Mouse (Mus musculus): ENCODE data around the gene Atg9b. TPM values are rescaled to one million over a fixed set of nuclear protein-coding genes. Genes with fewer than 3 reads are reported as not detected.
A peak's percentile ranks its signal among the peaks of the same experiment; 100 is the strongest.

The Atg9b gene
- polyA plus RNA-seq, 1 experiment from 2014 or later: 0.93 TPM

DNA sequence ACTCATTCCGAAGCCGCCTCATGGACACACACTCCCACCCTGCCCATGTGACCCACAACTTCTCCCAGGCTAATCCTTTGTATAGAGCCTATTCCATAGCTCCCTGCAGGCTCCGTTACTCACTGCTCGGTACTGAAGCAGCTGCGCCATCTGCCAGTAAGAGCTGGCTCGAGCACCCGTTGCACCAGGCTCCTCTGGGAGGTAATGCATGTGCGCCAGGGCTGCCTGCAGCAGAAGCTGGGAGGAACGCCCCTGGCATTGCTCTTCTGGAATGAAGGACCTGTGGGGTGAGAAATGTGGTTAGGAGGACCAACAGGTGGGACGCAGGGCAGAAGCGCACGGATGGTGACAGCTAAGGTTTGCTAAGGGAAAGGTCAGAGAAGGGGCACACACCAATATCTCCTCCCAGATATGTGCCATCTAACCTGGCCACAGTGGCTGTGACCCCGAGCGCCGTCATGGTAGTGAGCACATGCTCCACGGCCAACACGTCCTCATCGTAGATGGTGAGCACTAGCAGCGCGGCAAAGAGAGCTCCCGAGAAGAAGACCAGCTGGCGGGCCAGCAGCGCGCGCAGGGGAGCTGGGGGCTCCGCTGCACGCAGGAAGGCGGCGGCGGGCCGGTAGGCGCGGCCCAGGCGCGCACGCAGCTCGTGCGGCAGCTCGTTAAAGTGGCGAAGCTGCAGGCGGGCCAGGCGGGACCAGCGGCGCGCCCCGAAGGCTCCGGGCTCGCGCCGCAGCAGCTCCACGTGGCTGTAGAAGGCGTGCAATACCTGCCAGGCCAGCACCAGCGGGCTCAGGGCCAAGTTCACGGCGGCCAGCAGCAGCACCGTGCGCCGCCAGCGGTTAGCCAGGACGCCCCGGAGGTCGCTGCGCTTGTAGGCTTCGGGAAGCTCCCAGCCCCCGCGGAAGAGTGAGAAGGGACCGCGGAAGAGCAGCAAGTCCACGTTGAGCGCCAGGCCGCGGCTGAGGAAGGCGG is 4.4 kb downstream of the Atg9b start:
- peaks cover 47% of the 10 kb centered on the region for H3K4me1 ChIP-seq
- peaks cover 67% of the 10 kb centered on the region for H3K27me3 ChIP-seq (replicated peaks)
- H3K9ac ChIP-seq: peak overlapping the region; percentile 53
- ATAC-seq: no peak
- H3K4me3 ChIP-seq: peak overlapping the region; percentile 40
- H3K9me3 ChIP-seq (replicated peaks): no peaks in the 10 kb centered on the region
- H3K4me2 ChIP-seq: peak overlapping the region; percentile 70
- WGBS (ENCODE audit: insufficient replicate concordance): 3% methylated on average over 73 of the region's 73 CpGs
- no peaks in the 10 kb centered on the region for H3K36me3 ChIP-seq
- H3K27ac ChIP-seq: no peak overlapping the region

DNA sequence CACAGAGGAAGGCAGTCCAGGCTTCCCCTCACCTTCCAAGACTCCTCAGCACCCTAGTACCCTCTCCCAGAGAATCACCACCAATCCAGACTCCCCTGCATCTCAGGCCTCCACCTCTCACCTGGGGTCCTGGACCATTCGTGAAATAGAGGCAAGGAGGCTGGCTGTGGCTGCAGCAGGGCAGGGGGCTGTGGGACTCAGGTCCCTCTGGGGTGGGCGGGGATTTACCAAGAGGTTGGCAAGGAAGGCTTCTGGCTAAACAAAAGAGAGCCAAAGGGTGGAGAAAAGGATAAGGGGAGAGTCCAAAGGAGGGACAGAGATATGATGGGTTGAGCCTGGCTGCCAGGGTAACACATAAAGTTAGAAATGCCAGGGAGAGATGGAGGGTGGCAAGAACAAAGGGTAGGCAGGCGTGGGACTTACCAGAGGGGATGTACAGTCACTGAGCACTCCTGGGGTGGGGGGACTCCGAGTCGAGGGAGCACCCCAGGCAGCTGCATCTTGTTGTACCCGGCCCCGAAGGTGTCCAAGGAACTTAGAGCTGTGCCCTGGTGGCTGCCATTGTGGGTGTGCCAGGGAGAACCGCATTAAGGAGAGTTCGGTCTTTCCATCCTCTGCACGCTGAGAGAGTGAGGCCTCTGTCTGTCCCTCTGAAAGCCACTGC is 5.9 kb downstream of the Atg9b start:
- ATAC-seq: no peak
- WGBS (ENCODE audit: insufficient replicate concordance): 72% methylated on average over 10 of the region's 10 CpGs
- H3K27me3 ChIP-seq (replicated peaks): peaks cover 78% of the 10 kb centered on the region
- no peak overlapping the region for H3K4me2 ChIP-seq
- H3K36me3 ChIP-seq: no peaks in the 10 kb centered on the region
- no peak overlapping the region for H3K4me3 ChIP-seq
- H3K9me3 ChIP-seq (replicated peaks): no peaks in the 10 kb centered on the region
- no peak overlapping the region for H3K27ac ChIP-seq
- H3K9ac ChIP-seq: no peak overlapping the region
- H3K4me1 ChIP-seq: peaks cover 47% of the 10 kb centered on the region

- Histone ChIP-seq H3K9ac (no peak overlapping the region), H3K4me3 (no peak overlapping the region), H3K36me3 (no peaks in the 10 kb centered on the region), H3K4me2 (no peak overlapping the region), H3K27me3 (replicated peaks) (peaks cover 81% of the 10 kb centered on the region), H3K9me3 (replicated peaks) (no peaks in the 10 kb centered on the region), H3K27ac (no peak overlapping the region), H3K4me1 (peaks cover 47% of the 10 kb centered on the region)
- ATAC-seq: no peak
- 77% methylated on average over 5 of the region's 5 CpGs for WGBS (ENCODE audit: insufficient replicate concordance)
Measured at GRCm38 (mm10) chr5:24385374-24385773, 6.6 kb downstream of the Atg9b start.

- H3K9me3 ChIP-seq (replicated peaks): no peaks in the 10 kb centered on the region
- H3K4me3 ChIP-seq: no peak overlapping the region
- peaks cover 43% of the 10 kb centered on the region for H3K4me1 ChIP-seq
- peaks cover 81% of the 10 kb centered on the region for H3K27me3 ChIP-seq (replicated peaks)
- H3K9ac ChIP-seq: no peak overlapping the region
- peak overlapping the region; percentile 87; the same call in 1 of the 2 replicates for H3K4me2 ChIP-seq
- 27% methylated on average over 6 of the region's 6 CpGs for WGBS (ENCODE audit: insufficient replicate concordance)
- no peak for ATAC-seq
- H3K36me3 ChIP-seq: no peaks in the 10 kb centered on the region
- H3K27ac ChIP-seq: no peak overlapping the region
Measured at GRCm38 (mm10) chr5:24384407-24384806, 7.5 kb downstream of the Atg9b start.

DNA sequence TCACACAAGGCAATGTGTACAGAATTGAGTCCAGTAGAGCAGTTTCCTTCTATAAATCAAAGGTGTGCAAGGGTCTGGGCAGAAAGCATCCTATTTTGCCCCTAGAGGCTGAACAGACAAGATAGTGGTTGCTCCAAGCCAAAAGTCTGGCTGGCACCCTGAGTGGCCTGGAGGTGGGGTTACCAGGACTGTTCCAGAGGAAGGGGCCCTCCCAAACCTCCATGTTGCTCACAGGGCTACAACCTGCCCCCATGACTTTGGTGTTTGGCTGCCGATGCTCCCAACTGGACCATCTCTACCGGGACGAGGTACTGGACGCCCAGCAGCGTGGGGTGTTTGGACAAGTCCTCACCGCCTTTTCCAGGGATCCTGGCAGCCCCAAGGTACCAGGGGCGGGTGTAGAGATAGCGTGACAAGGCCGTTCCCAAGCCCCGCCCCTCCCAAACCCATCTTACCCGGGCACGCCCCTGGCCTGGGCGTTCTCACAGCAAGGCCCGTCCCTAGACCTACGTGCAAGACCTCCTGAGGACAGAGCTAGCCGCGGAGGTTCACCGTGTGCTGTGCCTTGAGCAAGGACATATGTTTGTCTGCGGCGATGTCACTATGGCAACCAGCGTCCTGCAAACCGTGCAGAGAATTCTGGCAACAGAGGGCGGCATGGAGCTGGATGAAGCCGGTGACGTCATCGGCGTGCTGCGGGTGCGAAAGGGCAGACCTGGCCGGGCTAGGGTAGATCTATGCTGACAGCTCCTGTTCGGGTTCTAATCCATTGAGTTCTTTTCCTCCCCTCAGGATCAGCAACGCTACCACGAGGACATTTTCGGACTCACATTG is 8.7 kb downstream of the Atg9b start:
- Histone ChIP-seq H3K36me3 (no peaks in the 10 kb centered on the region), H3K27ac (peak overlapping the region; percentile 28; the same call in 1 of the 2 replicates), H3K4me3 (peak overlapping the region; percentile 63), H3K27me3 (replicated peaks) (peaks cover 81% of the 10 kb centered on the region), H3K4me1 (peaks cover 34% of the 10 kb centered on the region), H3K9ac (peak overlapping the region; percentile 64), H3K4me2 (peak overlapping the region; percentile 87), H3K9me3 (replicated peaks) (no peaks in the 10 kb centered on the region)
- WGBS (ENCODE audit: insufficient replicate concordance): 2% methylated on average over 34 of the region's 34 CpGs
- peak; percentile 94 for ATAC-seq

- Histone ChIP-seq H3K9ac (no peak overlapping the region), H3K27ac (no peak overlapping the region), H3K9me3 (replicated peaks) (no peaks in the 10 kb centered on the region), H3K4me2 (no peak overlapping the region), H3K4me1 (peaks cover 23% of the 10 kb centered on the region), H3K4me3 (no peak overlapping the region), H3K27me3 (replicated peaks) (peaks cover 80% of the 10 kb centered on the region), H3K36me3 (no peaks in the 10 kb centered on the region)
- ATAC-seq: no peak
- 58% methylated on average over 2 of the region's 2 CpGs for WGBS (ENCODE audit: insufficient replicate concordance)
Measured at GRCm38 (mm10) chr5:24381988-24382387, 10.0 kb downstream of the Atg9b start.

- H3K4me3 ChIP-seq: no peak overlapping the region
- no peak overlapping the region for H3K27ac ChIP-seq
- no peaks in the 10 kb centered on the region for H3K9me3 ChIP-seq (replicated peaks)
- peaks cover 79% of the 10 kb centered on the region for H3K27me3 ChIP-seq (replicated peaks)
- no peaks in the 10 kb centered on the region for H3K36me3 ChIP-seq
- peaks cover 23% of the 10 kb centered on the region for H3K4me1 ChIP-seq
- no peak overlapping the region for H3K9ac ChIP-seq
- ATAC-seq: no peak
- no peak overlapping the region for H3K4me2 ChIP-seq
- 61% methylated on average over 6 of the region's 6 CpGs for WGBS (ENCODE audit: insufficient replicate concordance)
Measured at GRCm38 (mm10) chr5:24381486-24381885, 10.5 kb downstream of the Atg9b start.

GRCm38 (mm10) chr5:24380499-24380898 is 11.4 kb downstream of the Atg9b start:
- peaks cover 23% of the 10 kb centered on the region for H3K4me1 ChIP-seq
- H3K9ac ChIP-seq: no peak overlapping the region
- no peak overlapping the region for H3K4me3 ChIP-seq
- H3K27me3 ChIP-seq (replicated peaks): peaks cover 69% of the 10 kb centered on the region
- no peak overlapping the region for H3K4me2 ChIP-seq
- no peak overlapping the region for H3K27ac ChIP-seq
- WGBS (ENCODE audit: insufficient replicate concordance): 63% methylated on average over 4 of the region's 4 CpGs
- H3K36me3 ChIP-seq: no peaks in the 10 kb centered on the region
- H3K9me3 ChIP-seq (replicated peaks): no peaks in the 10 kb centered on the region
- no peak for ATAC-seq

GRCm38 (mm10) chr5:24379501-24379900 is 12.4 kb downstream of the Atg9b start:
- Histone ChIP-seq H3K4me2 (no peak overlapping the region), H3K27me3 (replicated peaks) (peaks cover 60% of the 10 kb centered on the region), H3K4me3 (no peak overlapping the region), H3K36me3 (no peaks in the 10 kb centered on the region), H3K9ac (no peak overlapping the region), H3K27ac (no peak overlapping the region), H3K4me1 (peaks cover 20% of the 10 kb centered on the region), H3K9me3 (replicated peaks) (no peaks in the 10 kb centered on the region)
- 69% methylated on average over 4 of the region's 4 CpGs for WGBS (ENCODE audit: insufficient replicate concordance)
- ATAC-seq: no peak

DNA sequence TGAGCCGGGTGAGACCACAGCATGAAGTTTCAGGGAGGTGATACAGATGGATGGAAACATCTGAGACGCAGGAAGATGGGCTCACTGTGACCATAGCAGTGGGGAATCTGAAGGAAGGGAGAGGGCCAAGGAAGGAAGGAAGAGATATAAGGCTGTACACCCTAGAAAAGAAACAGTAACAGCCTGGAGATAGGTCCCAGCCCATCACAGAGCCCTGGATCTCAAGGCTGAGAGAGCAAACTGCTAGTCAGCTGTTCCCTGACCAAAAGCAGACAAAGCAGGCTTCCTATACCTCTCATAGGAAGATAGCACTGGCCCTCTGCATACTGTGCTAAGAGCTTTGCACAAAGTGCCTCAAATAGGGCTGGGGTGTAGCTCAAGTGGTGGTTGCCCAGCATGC is 13.2 kb downstream of the Atg9b start:
- H3K9ac ChIP-seq: no peak overlapping the region
- no peak overlapping the region for H3K4me2 ChIP-seq
- peaks cover 12% of the 10 kb centered on the region for H3K4me1 ChIP-seq
- H3K4me3 ChIP-seq: no peak overlapping the region
- peaks cover 58% of the 10 kb centered on the region for H3K27me3 ChIP-seq (replicated peaks)
- 55% methylated on average over 2 of the region's 2 CpGs for WGBS (ENCODE audit: insufficient replicate concordance)
- H3K27ac ChIP-seq: no peak overlapping the region
- ATAC-seq: no peak
- no peaks in the 10 kb centered on the region for H3K36me3 ChIP-seq
- H3K9me3 ChIP-seq (replicated peaks): no peaks in the 10 kb centered on the region

- H3K27ac ChIP-seq: no peak overlapping the region
- H3K27me3 ChIP-seq (replicated peaks): peaks cover 52% of the 10 kb centered on the region
- no peaks in the 10 kb centered on the region for H3K9me3 ChIP-seq (replicated peaks)
- 58% methylated on average over 7 of the region's 7 CpGs for WGBS (ENCODE audit: insufficient replicate concordance)
- H3K4me3 ChIP-seq: no peak overlapping the region
- no peaks in the 10 kb centered on the region for H3K36me3 ChIP-seq
- no peaks in the 10 kb centered on the region for H3K4me1 ChIP-seq
- no peak for ATAC-seq
- no peak overlapping the region for H3K4me2 ChIP-seq
- H3K9ac ChIP-seq: no peak overlapping the region
Measured at GRCm38 (mm10) chr5:24374666-24375328, 17.1 kb downstream of the Atg9b start.

Data from liver, embryonic 12.5 days (tissue).